ENCODE assay signal across 22 mouse cellular contexts in the genomic region with DNA sequence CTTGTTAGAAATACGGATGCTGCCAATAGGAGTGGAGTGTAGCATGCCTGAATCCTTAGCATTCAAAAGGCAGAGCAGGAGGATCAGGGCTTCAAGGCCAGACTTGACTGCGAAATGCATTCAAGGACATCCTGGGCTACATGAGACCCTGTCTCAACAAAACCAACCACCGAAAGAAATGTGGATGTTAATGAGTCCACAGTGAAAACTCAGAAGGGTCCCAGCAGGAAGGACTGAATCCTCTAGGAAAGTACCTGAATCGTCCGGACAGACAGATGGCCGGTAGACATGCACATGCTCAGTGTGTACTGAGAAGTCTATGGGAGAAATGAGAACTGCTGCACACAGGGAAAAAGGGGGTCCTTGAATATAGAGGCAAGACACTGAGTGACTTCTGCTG.
DNase-seq lines count a peak whose midpoint lies in the region; ATAC-seq and TF ChIP-seq lines count a peak whose summit lies in the region.
"Had no signal": no experiment of that assay in that cellular context is flagged by ENCODE, and none has a peak within 500 bp of the region (broad histone marks: within the 10 kb centered on the region; RNA-seq: fewer than 3 reads in every experiment).

No protein-coding gene starts in this region.

- no peak for TF ChIP-seq EP300 in ES-Bruce4 (IDR thresholded peaks at IDR 0.05; ENCODE audit: insufficient read depth, low read depth, low read length)

- H3K36me3 ChIP-seq in midbrain, embryonic 11.5 days (ENCODE audit: control insufficient read depth, insufficient read depth, low read length) = peaks cover 10% of the 10 kb centered on the region; the same call in 1 of the 2 replicates
- H3K36me3 ChIP-seq in midbrain, embryonic 10.5 days = peaks cover 67% of the 10 kb centered on the region
- H3K36me3 ChIP-seq in ES-Bruce4 (ENCODE audit: control insufficient read depth, insufficient read depth, low read length, poor library complexity, severe bottlenecking) = peaks cover 41% of the 10 kb centered on the region
- H3K36me3 ChIP-seq in forebrain, embryonic 15.5 days = no peaks in the 10 kb centered on the region

- no peak overlapping the region for H3K27ac ChIP-seq in midbrain, embryonic 11.5 days (ENCODE audit: low read depth, low read length)
- H3K27ac ChIP-seq in midbrain, embryonic 10.5 days (replicated peaks) = no peak overlapping the region
- H3K27ac ChIP-seq in ES-Bruce4 (ENCODE audit: insufficient read depth, low read length) = peak overlapping the region; percentile 38; the same call in 1 of the 2 replicates
- no peak overlapping the region for H3K27ac ChIP-seq in forebrain, embryonic 15.5 days (replicated peaks)
- H3K27ac ChIP-seq: embryonic facial prominence, embryonic 10.5 days; embryonic facial prominence, embryonic 12.5 days; forebrain, embryonic 13.5 days had no signal

- DNase-seq in midbrain, embryonic 11.5 days (ENCODE audit: low spot score, missing footprints) = peak; percentile 64
- no peak for DNase-seq in midbrain, embryonic 10.5 days (ENCODE audit: low spot score)
- DNase-seq in R1 (ENCODE audit: low read depth, low spot score) = peak; percentile 71
- DNase-seq in heart, postnatal 10 days = no peak
- DNase-seq: adrenal gland, adult 8-10 months; adrenal gland, postnatal 14 days; adrenal gland, postnatal 36 days; B cell, adult 2 months; cerebellum, adult 11-12 months; cerebellum, adult 2 months; cerebellum, adult 9-10 months; cerebellum, postnatal 25 days had no signal

- H3K9ac ChIP-seq in midbrain, embryonic 11.5 days (ENCODE audit: low read length) = no peak overlapping the region
- H3K9ac ChIP-seq in ES-Bruce4 (ENCODE audit: low read depth, poor library complexity, severe bottlenecking) = no peak overlapping the region
- H3K9ac ChIP-seq in forebrain, embryonic 15.5 days (replicated peaks) = no peak overlapping the region
- H3K9ac ChIP-seq: embryonic facial prominence, embryonic 12.5 days; forebrain, embryonic 13.5 days had no signal

- H3K9me3 ChIP-seq in midbrain, embryonic 11.5 days (ENCODE audit: control insufficient read depth, low read length) = no peaks in the 10 kb centered on the region
- peaks cover 2% of the 10 kb centered on the region; the same call in 1 of the 2 replicates for H3K9me3 ChIP-seq in midbrain, embryonic 10.5 days (replicated peaks)
- peaks cover 10% of the 10 kb centered on the region; the same call in 1 of the 2 replicates for H3K9me3 ChIP-seq in ES-Bruce4 (replicated peaks; ENCODE audit: control insufficient read depth, insufficient read depth, low read length, poor library complexity, severe bottlenecking)
- H3K9me3 ChIP-seq in forebrain, embryonic 15.5 days = no peaks in the 10 kb centered on the region
- H3K9me3 ChIP-seq: embryonic facial prominence, embryonic 12.5 days; forebrain, embryonic 13.5 days had no signal

- intact Hi-C loops in heart, postnatal 10 days (cut with DNase I) = no loop called here

- no peaks in the 10 kb centered on the region for H3K4me1 ChIP-seq in midbrain, embryonic 11.5 days (ENCODE audit: control insufficient read depth, insufficient read depth, low read length)
- no peaks in the 10 kb centered on the region for H3K4me1 ChIP-seq in midbrain, embryonic 10.5 days
- H3K4me1 ChIP-seq in ES-Bruce4 (ENCODE audit: control insufficient read depth, insufficient read depth, low read length) = no peaks in the 10 kb centered on the region
- no peaks in the 10 kb centered on the region for H3K4me1 ChIP-seq in forebrain, embryonic 15.5 days
- H3K4me1 ChIP-seq: embryonic facial prominence, embryonic 10.5 days; embryonic facial prominence, embryonic 12.5 days; forebrain, embryonic 13.5 days had no signal

- no peak overlapping the region for H3K4me2 ChIP-seq in midbrain, embryonic 11.5 days
- no peak overlapping the region for H3K4me2 ChIP-seq in forebrain, embryonic 15.5 days (replicated peaks)
- H3K4me2 ChIP-seq: embryonic facial prominence, embryonic 12.5 days; forebrain, embryonic 13.5 days had no signal

- no peak for ATAC-seq in midbrain, embryonic 11.5 days (ENCODE audit: low FRiP score)
- ATAC-seq in forebrain, embryonic 15.5 days (replicated peaks) = no peak
- ATAC-seq: activated CD4-positive, CD25-positive, alpha-beta regulatory T cell, adult 4 months; CD4-positive, CD25-positive, alpha-beta regulatory T cell, adult 4 months; forebrain, embryonic 13.5 days; forebrain, embryonic 16.5 days; Patski had no signal

- no peaks in the 10 kb centered on the region for H3K27me3 ChIP-seq in midbrain, embryonic 11.5 days (ENCODE audit: control insufficient read depth, insufficient read depth, low read length)
- H3K27me3 ChIP-seq in midbrain, embryonic 10.5 days (ENCODE audit: low read depth, poor library complexity, severe bottlenecking) = no peaks in the 10 kb centered on the region
- no peaks in the 10 kb centered on the region for H3K27me3 ChIP-seq in ES-Bruce4 (ENCODE audit: control insufficient read depth, insufficient read depth, low read length, poor library complexity, severe bottlenecking)
- no peaks in the 10 kb centered on the region for H3K27me3 ChIP-seq in forebrain, embryonic 15.5 days
- H3K27me3 ChIP-seq: CH12.LX; embryonic facial prominence, embryonic 12.5 days; forebrain, embryonic 13.5 days; Patski had no signal

- no peak for TF ChIP-seq POLR2A in ES-Bruce4 (IDR thresholded peaks at IDR 0.05; ENCODE audit: insufficient read depth, low read length)

- H3K4me3 ChIP-seq in midbrain, embryonic 11.5 days (ENCODE audit: low read depth, low read length) = no peak overlapping the region
- H3K4me3 ChIP-seq in midbrain, embryonic 10.5 days = no peak overlapping the region
- no peak overlapping the region for H3K4me3 ChIP-seq in ES-Bruce4 (ENCODE audit: low read depth, low read length)
- H3K4me3 ChIP-seq in forebrain, embryonic 15.5 days = no peak overlapping the region
- H3K4me3 ChIP-seq: embryonic facial prominence, embryonic 10.5 days; embryonic facial prominence, embryonic 12.5 days; forebrain, embryonic 13.5 days had no signal

- TF ChIP-seq CTCF in ES-Bruce4 (IDR thresholded peaks at IDR 0.05; ENCODE audit: low read depth, low read length) = no peak

- WGBS in midbrain, embryonic 11.5 days = 93% methylated on average over 6 of the region's 6 CpGs
- 98% methylated on average over 6 of the region's 6 CpGs for WGBS in midbrain, embryonic 10.5 days
- 97% methylated on average over 6 of the region's 6 CpGs for WGBS in forebrain, embryonic 15.5 days

Comparison
In these comparisons a context has a peak if more than half of its experiments do, and no peak if none do; other contexts are left out.
1. DNase-seq: peak in midbrain, embryonic 11.5 days (single experiment) and R1 (single experiment); none in midbrain, embryonic 10.5 days (single experiment) and heart, postnatal 10 days (0 of 2).